Mouse (Mus musculus): ENCODE results near the gene Pacrg.

DNA sequence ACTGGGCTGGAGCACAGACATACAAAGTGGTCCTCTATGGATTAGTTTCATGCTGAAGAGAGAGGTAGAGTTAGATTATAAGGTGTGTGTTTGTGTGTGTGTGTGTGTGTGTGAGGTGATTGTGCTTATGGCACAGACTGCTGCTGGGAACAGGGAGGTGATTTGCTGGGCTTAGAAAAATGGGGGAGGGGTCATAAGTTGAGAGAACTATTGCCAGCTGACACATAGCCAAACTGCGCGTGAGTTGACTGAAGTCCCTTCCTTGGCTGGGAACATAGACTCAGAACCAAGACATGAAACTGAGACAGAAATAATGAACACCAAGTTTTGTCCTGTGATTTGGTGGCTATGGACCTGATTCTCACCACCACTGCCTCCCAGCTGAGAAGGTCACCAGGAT is 351.2 kb downstream of the Pacrg start:
- TF ChIP-seq HCFC1 (IDR thresholded peaks at IDR 0.05; ENCODE audit: low read depth, low read length) (no peak), POLR2A (IDR thresholded peaks at IDR 0.05; ENCODE audit: control insufficient read depth in 1 of 2, insufficient read depth in 1 of 2, low read depth in 1 of 2, low read length in 2 of 2, poor library complexity in 1 of 2) (no peak), CTCF (IDR thresholded peaks at IDR 0.05 in 2 of 3, conservative IDR thresholded peaks at IDR 0.05 in 1 of 3; ENCODE audit: control insufficient read depth in 1 of 3, insufficient read depth in 1 of 3, low read depth in 2 of 3, low read length in 3 of 3, poor library complexity in 1 of 3, severe bottlenecking in 1 of 3) (no peak), ZKSCAN1 (IDR thresholded peaks at IDR 0.05; ENCODE audit: low read depth, low read length) (no peak), BHLHE40 (IDR thresholded peaks at IDR 0.05; ENCODE audit: borderline replicate concordance, low read depth, low read length) (no peak), SMC3 (IDR thresholded peaks at IDR 0.05; ENCODE audit: low read depth, low read length) (no peak), POLR2AphosphoS2 (IDR thresholded peaks at IDR 0.05; ENCODE audit: low read length) (no peak), UBTF (IDR thresholded peaks at IDR 0.05; ENCODE audit: borderline replicate concordance, insufficient read depth, low read depth, low read length) (no peak), ETS1 (IDR thresholded peaks at IDR 0.05; ENCODE audit: low read depth, low read length) (no peak), EP300 (IDR thresholded peaks at IDR 0.05; ENCODE audit: low read depth in 1 of 2, low read length in 2 of 2) (no peak), TCF12 (IDR thresholded peaks at IDR 0.05; ENCODE audit: low read depth, low read length) (no peak), KAT2A (conservative IDR thresholded peaks at IDR 0.05; ENCODE audit: low read depth, low read length) (no peak), GABPA (IDR thresholded peaks at IDR 0.05; ENCODE audit: low read depth, low read length) (no peak)

Data from MEL (cell line).